Mouse (Mus musculus): ENCODE results near the gene Chd9. TPM values are rescaled to one million over a fixed set of nuclear protein-coding genes. Genes with fewer than 3 reads are reported as not detected.
A peak's percentile ranks its signal among the peaks of the same experiment; 100 is the strongest.

Chd9 gene
- polyA plus RNA-seq, 1 experiment: 71.6 TPM

DNA sequence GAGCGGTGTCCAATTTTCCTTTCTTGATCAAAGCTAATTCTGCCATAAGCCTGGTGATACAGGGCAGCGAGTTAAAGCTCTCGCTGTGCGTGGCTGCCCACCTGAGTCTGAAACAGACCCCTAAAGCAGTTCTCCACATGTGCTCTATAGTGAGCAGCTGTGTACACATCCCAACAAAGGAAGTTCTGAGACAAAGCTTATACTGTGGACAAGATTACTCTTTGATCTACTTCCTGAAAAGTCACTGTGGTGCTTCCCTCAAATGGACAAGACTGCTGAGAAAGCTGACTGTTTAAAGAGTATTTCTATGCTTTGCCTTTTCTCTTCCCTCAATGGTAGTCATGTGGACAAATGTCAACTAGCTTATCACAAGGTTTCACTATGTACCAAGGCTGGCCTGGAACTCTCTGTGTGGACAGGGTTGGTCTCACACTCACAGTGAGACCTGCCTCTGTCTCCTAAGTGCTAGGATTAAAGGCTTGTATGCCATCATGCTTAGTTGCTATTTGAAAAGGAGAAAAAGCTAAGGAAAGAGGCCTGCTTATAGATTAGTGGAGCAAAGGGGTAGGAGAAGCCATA lies 110.3 kb downstream of the Chd9 start:
- no peak overlapping the region for H3K27ac ChIP-seq (ENCODE audit: insufficient read depth, low read length)
- H3K4me1 ChIP-seq (ENCODE audit: control insufficient read depth, insufficient read depth, low read length): no peaks in the 10 kb centered on the region
- H3K9ac ChIP-seq (ENCODE audit: low read depth, poor library complexity, severe bottlenecking): no peak overlapping the region
- H3K9me3 ChIP-seq (replicated peaks; ENCODE audit: control insufficient read depth, insufficient read depth, low read length, poor library complexity, severe bottlenecking): no peaks in the 10 kb centered on the region
- H3K36me3 ChIP-seq (ENCODE audit: control insufficient read depth, insufficient read depth, low read length, poor library complexity, severe bottlenecking): peaks cover 33% of the 10 kb centered on the region
- H3K27me3 ChIP-seq (ENCODE audit: control insufficient read depth, insufficient read depth, low read length, poor library complexity, severe bottlenecking): no peaks in the 10 kb centered on the region
- no peak overlapping the region for H3K4me3 ChIP-seq (ENCODE audit: low read depth, low read length)
- TF ChIP-seq POLR2A (IDR thresholded peaks at IDR 0.05; ENCODE audit: insufficient read depth, low read length): no peak

DNA sequence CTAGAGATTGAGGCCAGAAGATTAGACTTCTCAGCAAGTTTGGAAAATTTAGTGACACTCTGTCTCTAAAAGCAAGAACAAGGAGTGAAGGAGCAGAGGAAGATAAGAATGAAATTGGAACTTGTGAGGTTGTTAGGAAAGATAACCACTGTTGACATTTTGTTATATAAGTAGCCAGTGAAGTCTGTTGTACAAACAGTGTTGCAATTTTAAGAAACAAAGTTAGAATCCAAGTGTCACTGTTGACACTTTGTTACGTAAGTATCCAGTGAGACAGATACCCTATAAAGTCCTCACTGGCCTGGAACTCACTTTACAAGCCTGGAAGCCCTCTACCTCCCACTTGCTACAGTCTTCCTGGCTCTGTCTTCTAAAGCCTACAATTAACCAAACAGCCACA lies 111.7 kb downstream of the Chd9 start:
- Histone ChIP-seq H3K27ac (ENCODE audit: insufficient read depth, low read length) (no peak overlapping the region), H3K4me1 (ENCODE audit: control insufficient read depth, insufficient read depth, low read length) (no peaks in the 10 kb centered on the region), H3K36me3 (ENCODE audit: control insufficient read depth, insufficient read depth, low read length, poor library complexity, severe bottlenecking) (peaks cover 28% of the 10 kb centered on the region), H3K27me3 (ENCODE audit: control insufficient read depth, insufficient read depth, low read length, poor library complexity, severe bottlenecking) (no peaks in the 10 kb centered on the region), H3K9ac (ENCODE audit: low read depth, poor library complexity, severe bottlenecking) (no peak overlapping the region), H3K9me3 (replicated peaks; ENCODE audit: control insufficient read depth, insufficient read depth, low read length, poor library complexity, severe bottlenecking) (no peaks in the 10 kb centered on the region), H3K4me3 (ENCODE audit: low read depth, low read length) (no peak overlapping the region)
- TF ChIP-seq EP300 (IDR thresholded peaks at IDR 0.05; ENCODE audit: insufficient read depth, low read depth, low read length): no peak
- no peak for TF ChIP-seq POLR2A (IDR thresholded peaks at IDR 0.05; ENCODE audit: insufficient read depth, low read length)
- no peak for TF ChIP-seq CTCF (IDR thresholded peaks at IDR 0.05; ENCODE audit: low read depth, low read length)

DNA sequence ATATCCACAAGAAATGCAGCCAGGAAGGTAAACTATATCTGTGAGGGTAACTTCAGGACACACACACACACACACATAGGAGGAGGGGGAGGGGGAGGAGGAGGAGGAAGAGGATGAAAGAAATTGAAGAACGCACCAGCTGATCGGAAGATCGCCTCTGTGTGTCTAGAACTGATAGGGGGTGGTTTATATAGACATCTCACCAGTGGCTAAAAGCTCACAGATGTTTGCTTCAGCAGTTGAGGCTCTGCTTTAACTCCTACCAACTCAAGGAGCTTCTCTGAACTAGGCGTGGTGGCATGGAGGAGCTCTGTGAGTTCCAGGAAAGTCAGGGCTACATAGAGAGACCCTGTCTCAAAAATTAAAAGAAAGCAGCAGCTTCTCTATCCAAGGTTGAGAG lies 115.6 kb downstream of the Chd9 start:
- Histone ChIP-seq H3K4me1 (ENCODE audit: control insufficient read depth, insufficient read depth, low read length) (no peaks in the 10 kb centered on the region), H3K9me3 (replicated peaks; ENCODE audit: control insufficient read depth, insufficient read depth, low read length, poor library complexity, severe bottlenecking) (no peaks in the 10 kb centered on the region), H3K27ac (ENCODE audit: insufficient read depth, low read length) (no peak overlapping the region), H3K36me3 (ENCODE audit: control insufficient read depth, insufficient read depth, low read length, poor library complexity, severe bottlenecking) (peaks cover 14% of the 10 kb centered on the region), H3K27me3 (ENCODE audit: control insufficient read depth, insufficient read depth, low read length, poor library complexity, severe bottlenecking) (no peaks in the 10 kb centered on the region), H3K9ac (ENCODE audit: low read depth, poor library complexity, severe bottlenecking) (no peak overlapping the region), H3K4me3 (ENCODE audit: low read depth, low read length) (no peak overlapping the region)
- no peak for TF ChIP-seq EP300 (IDR thresholded peaks at IDR 0.05; ENCODE audit: insufficient read depth, low read depth, low read length)
- TF ChIP-seq POLR2A (IDR thresholded peaks at IDR 0.05; ENCODE audit: insufficient read depth, low read length): no peak
- no peak for TF ChIP-seq CTCF (IDR thresholded peaks at IDR 0.05; ENCODE audit: low read depth, low read length)

DNA sequence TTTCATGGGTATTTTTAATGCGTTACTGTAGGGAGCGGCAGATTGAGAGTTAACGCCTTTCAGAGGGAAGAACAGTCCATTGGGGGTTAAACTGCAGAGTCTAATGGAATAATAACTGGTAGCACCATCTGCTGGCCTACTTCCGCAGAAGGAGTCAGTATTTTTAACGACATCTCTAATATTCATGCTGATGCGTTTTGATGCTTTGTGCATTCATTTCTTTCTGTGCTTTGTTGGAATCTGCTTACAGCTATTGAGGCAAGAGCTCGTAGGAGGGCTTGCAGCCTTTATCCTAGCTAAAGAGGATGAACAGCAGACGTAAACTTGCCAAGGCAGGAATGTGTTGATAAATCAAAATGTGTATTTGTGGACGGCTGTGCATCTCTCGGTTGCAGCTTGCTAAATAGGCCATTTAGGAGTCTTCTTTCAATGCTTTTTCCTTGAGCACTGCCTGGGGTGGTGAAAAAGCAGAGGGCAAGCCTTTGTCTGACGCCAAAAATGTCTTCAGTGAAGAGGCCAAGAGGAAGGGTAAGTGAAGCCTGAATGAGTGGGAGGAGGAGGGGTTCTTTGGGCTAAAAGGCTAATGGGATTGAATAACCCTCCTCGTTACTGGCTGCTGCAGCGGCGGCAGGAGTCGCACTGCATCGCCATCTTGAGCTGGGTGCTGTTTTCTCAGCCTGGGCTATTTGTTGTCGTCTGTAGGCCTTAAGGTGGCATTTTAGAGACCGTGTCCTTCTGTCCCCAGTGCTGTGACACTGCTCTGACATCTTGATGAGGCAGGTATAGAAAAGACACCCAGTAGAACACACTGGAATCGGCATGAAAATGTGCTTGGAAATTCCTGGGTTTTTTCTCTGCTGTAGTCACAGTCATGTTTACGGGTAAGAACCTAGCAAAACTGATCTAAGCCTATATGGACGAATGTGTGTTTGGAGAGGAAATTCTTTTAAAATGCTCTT lies 126.9 kb downstream of the Chd9 start:
- H3K4me3 ChIP-seq (ENCODE audit: low read depth, low read length): peak overlapping the region; percentile 81
- H3K27ac ChIP-seq (ENCODE audit: insufficient read depth, low read length): peak overlapping the region; percentile 99
- H3K36me3 ChIP-seq (ENCODE audit: control insufficient read depth, insufficient read depth, low read length, poor library complexity, severe bottlenecking): peaks cover 19% of the 10 kb centered on the region
- TF ChIP-seq POLR2A (IDR thresholded peaks at IDR 0.05; ENCODE audit: insufficient read depth, low read length) (no peak), CTCF (IDR thresholded peaks at IDR 0.05; ENCODE audit: low read depth, low read length) (no peak), EP300 (IDR thresholded peaks at IDR 0.05; ENCODE audit: insufficient read depth, low read depth, low read length) (no peak)
- H3K9me3 ChIP-seq (replicated peaks; ENCODE audit: control insufficient read depth, insufficient read depth, low read length, poor library complexity, severe bottlenecking): no peaks in the 10 kb centered on the region
- H3K9ac ChIP-seq (ENCODE audit: low read depth, poor library complexity, severe bottlenecking): peak overlapping the region; percentile 75
- H3K27me3 ChIP-seq (ENCODE audit: control insufficient read depth, insufficient read depth, low read length, poor library complexity, severe bottlenecking): no peaks in the 10 kb centered on the region
- H3K4me1 ChIP-seq (ENCODE audit: control insufficient read depth, insufficient read depth, low read length): peaks cover 2% of the 10 kb centered on the region

DNA sequence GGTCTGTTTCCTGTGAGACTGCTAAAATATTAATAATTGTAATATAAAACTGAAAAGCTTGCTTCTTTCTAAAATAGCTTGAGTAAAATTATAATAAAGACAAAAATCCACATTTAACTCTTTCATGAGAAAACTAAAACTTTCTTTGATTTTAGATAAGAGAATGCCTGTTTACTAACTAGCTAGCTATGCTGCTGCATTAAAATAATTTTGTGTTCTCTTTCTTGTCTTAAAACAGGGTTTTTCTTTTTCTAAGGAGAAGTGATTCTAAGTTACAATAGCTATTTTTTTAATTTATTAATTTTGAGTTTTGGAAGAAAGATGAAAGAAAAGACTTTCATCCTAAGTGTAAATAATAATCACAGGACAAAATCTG lies 127.6 kb downstream of the Chd9 start:
- Histone ChIP-seq H3K4me3 (ENCODE audit: low read depth, low read length) (no peak overlapping the region), H3K4me1 (ENCODE audit: control insufficient read depth, insufficient read depth, low read length) (peaks cover 2% of the 10 kb centered on the region), H3K27me3 (ENCODE audit: control insufficient read depth, insufficient read depth, low read length, poor library complexity, severe bottlenecking) (no peaks in the 10 kb centered on the region), H3K27ac (ENCODE audit: insufficient read depth, low read length) (no peak overlapping the region; the same call in 1 of the 2 replicates), H3K9me3 (replicated peaks; ENCODE audit: control insufficient read depth, insufficient read depth, low read length, poor library complexity, severe bottlenecking) (no peaks in the 10 kb centered on the region), H3K9ac (ENCODE audit: low read depth, poor library complexity, severe bottlenecking) (peak overlapping the region; percentile 75), H3K36me3 (ENCODE audit: control insufficient read depth, insufficient read depth, low read length, poor library complexity, severe bottlenecking) (peaks cover 19% of the 10 kb centered on the region)
- TF ChIP-seq EP300 (IDR thresholded peaks at IDR 0.05; ENCODE audit: insufficient read depth, low read depth, low read length): no peak
- no peak for TF ChIP-seq CTCF (IDR thresholded peaks at IDR 0.05; ENCODE audit: low read depth, low read length)
- no peak for TF ChIP-seq POLR2A (IDR thresholded peaks at IDR 0.05; ENCODE audit: insufficient read depth, low read length)

DNA sequence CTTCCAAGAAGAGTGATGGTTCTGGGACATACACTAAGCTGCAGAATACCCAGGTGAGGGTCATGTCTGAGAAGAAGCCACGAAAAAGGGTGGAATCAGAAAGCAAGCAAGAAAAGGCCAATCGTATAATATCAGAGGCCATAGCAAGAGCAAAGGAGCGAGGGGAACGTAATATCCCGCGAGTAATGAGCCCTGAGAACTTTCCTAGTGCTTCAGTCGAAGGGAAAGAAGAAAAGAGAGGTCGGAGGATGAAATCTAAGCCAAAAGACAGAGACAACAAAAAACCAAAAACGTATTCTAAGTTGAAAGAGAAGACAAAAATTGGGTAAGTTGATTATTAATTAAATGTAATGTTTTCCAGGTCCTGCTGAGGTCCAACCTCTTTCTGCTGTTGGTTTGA lies 128.2 kb downstream of the Chd9 start:
- peaks cover 2% of the 10 kb centered on the region for H3K4me1 ChIP-seq (ENCODE audit: control insufficient read depth, insufficient read depth, low read length)
- H3K27ac ChIP-seq (ENCODE audit: insufficient read depth, low read length): no peak overlapping the region
- peak overlapping the region; percentile 75 for H3K9ac ChIP-seq (ENCODE audit: low read depth, poor library complexity, severe bottlenecking)
- H3K36me3 ChIP-seq (ENCODE audit: control insufficient read depth, insufficient read depth, low read length, poor library complexity, severe bottlenecking): peaks cover 19% of the 10 kb centered on the region
- H3K4me3 ChIP-seq (ENCODE audit: low read depth, low read length): no peak overlapping the region
- H3K27me3 ChIP-seq (ENCODE audit: control insufficient read depth, insufficient read depth, low read length, poor library complexity, severe bottlenecking): no peaks in the 10 kb centered on the region
- no peaks in the 10 kb centered on the region for H3K9me3 ChIP-seq (replicated peaks; ENCODE audit: control insufficient read depth, insufficient read depth, low read length, poor library complexity, severe bottlenecking)
- TF ChIP-seq EP300 (IDR thresholded peaks at IDR 0.05; ENCODE audit: insufficient read depth, low read depth, low read length): no peak
- no peak for TF ChIP-seq CTCF (IDR thresholded peaks at IDR 0.05; ENCODE audit: low read depth, low read length)
- no peak for TF ChIP-seq POLR2A (IDR thresholded peaks at IDR 0.05; ENCODE audit: insufficient read depth, low read length)

Measured in ES-Bruce4 (cell line).